ENCODE assay signal across 30 mouse cellular contexts in genomic region chr10:114403795-114404194, GRCm38 (mm10).
DNase-seq lines count a peak whose midpoint lies in the region; ATAC-seq and TF ChIP-seq lines count a peak whose summit lies in the region.
"Had no signal": no experiment of that assay in that cellular context is flagged by ENCODE, and none has a peak within 500 bp of the region (broad histone marks: within the 10 kb centered on the region; RNA-seq: fewer than 3 reads in every experiment).

No protein-coding gene starts in this region.

- H3K4me1 ChIP-seq in forebrain, embryonic 14.5 days (ENCODE audit: control insufficient read depth, insufficient read depth, low read length), result no peaks in the 10 kb centered on the region
- H3K4me1 ChIP-seq in forebrain, embryonic 15.5 days, result no peaks in the 10 kb centered on the region
- H3K4me1 ChIP-seq: embryonic facial prominence, embryonic 15.5 days; forebrain, embryonic 12.5 days; heart, embryonic 12.5 days; heart, embryonic 15.5 days had no signal

- no peak overlapping the region for H3K4me3 ChIP-seq in forebrain, embryonic 14.5 days (ENCODE audit: low read depth, low read length)
- no peak overlapping the region for H3K4me3 ChIP-seq in forebrain, embryonic 15.5 days
- H3K4me3 ChIP-seq in layer of hippocampus, adult 2 months, result no peak overlapping the region
- H3K4me3 ChIP-seq: embryonic facial prominence, embryonic 15.5 days; forebrain, embryonic 12.5 days; gastrocnemius, adult 2 months; heart, embryonic 12.5 days; heart, embryonic 15.5 days had no signal

- intact Hi-C loops in gastrocnemius, postnatal 14 days (cut with DNase I; ENCODE audit: low total_unique reads), result no loop called here

- no peak overlapping the region for H3K27ac ChIP-seq in forebrain, embryonic 14.5 days (ENCODE audit: low read depth, low read length)
- no peak overlapping the region for H3K27ac ChIP-seq in forebrain, embryonic 15.5 days (replicated peaks)
- H3K27ac ChIP-seq in layer of hippocampus, adult 2 months, result no peak overlapping the region
- H3K27ac ChIP-seq: embryonic facial prominence, embryonic 15.5 days; forebrain, embryonic 12.5 days; gastrocnemius, adult 2 months; heart, embryonic 15.5 days; hindbrain, embryonic 14.5 days; hindbrain, postnatal 0 days had no signal

- 62% methylated on average over 2 of the region's 2 CpGs for WGBS in forebrain, embryonic 14.5 days
- 69% methylated on average over 2 of the region's 2 CpGs for WGBS in forebrain, embryonic 15.5 days

- no peaks in the 10 kb centered on the region for H3K27me3 ChIP-seq in forebrain, embryonic 14.5 days (replicated peaks; ENCODE audit: control insufficient read depth, insufficient read depth, low read length)
- no peaks in the 10 kb centered on the region for H3K27me3 ChIP-seq in forebrain, embryonic 15.5 days
- H3K27me3 ChIP-seq: embryonic facial prominence, embryonic 15.5 days; forebrain, embryonic 12.5 days; heart, embryonic 12.5 days; heart, embryonic 15.5 days had no signal

- DNase-seq in forebrain, embryonic 14.5 days (ENCODE audit: low spot score), result peak; percentile 33
- DNase-seq in layer of hippocampus, adult 9-11 months, result peak; percentile 5
- DNase-seq in layer of hippocampus, adult 2 months (ENCODE audit: low spot score in 2 of 2), result no peak
- DNase-seq in Muller cell, postnatal 12 days (ENCODE audit: inconsistent ontology term), result peak; percentile 13
- peak; percentile 51 for DNase-seq in brain, adult 2 months (ENCODE audit: low read depth, low spot score)
- no peak for DNase-seq in gastrocnemius, postnatal 14 days
- DNase-seq in spleen, adult 12 weeks (ENCODE audit: low spot score), result no peak
- DNase-seq: adrenal gland, adult 8-10 months; adrenal gland, postnatal 36 days; cerebellum, adult 11-12 months; cerebellum, adult 8-10 months; cerebellum, postnatal 10 days; cerebellum, postnatal 36 days; embryo, embryonic 11 days; gastrocnemius, adult 2 months; gastrocnemius, postnatal 25 days; heart, adult 18-20 months; heart, postnatal 10 days; heart, postnatal 4 days had no signal

- TF ChIP-seq CTCF in layer of hippocampus, adult 2 months (conservative IDR thresholded peaks at IDR 0.05), result no peak

- H3K9me3 ChIP-seq in forebrain, embryonic 14.5 days (replicated peaks; ENCODE audit: control insufficient read depth, low read length), result no peaks in the 10 kb centered on the region
- H3K9me3 ChIP-seq in forebrain, embryonic 15.5 days, result no peaks in the 10 kb centered on the region
- H3K9me3 ChIP-seq: embryonic facial prominence, embryonic 15.5 days; forebrain, embryonic 12.5 days; heart, embryonic 12.5 days; heart, embryonic 15.5 days had no signal

- ATAC-seq in forebrain, embryonic 14.5 days, result no peak
- ATAC-seq in forebrain, embryonic 15.5 days (replicated peaks), result no peak
- ATAC-seq: activated CD4-positive, CD25-positive, alpha-beta regulatory T cell, adult 4 months; CD4-positive, CD25-positive, alpha-beta regulatory T cell, adult 4 months; hindbrain, postnatal 0 days; inflammation-experienced regulatory T-cells, adult 6 months; intestine, embryonic 16.5 days had no signal

- H3K9ac ChIP-seq in forebrain, embryonic 14.5 days (ENCODE audit: low read length), result no peak overlapping the region
- no peak overlapping the region for H3K9ac ChIP-seq in forebrain, embryonic 15.5 days (replicated peaks)
- H3K9ac ChIP-seq: embryonic facial prominence, embryonic 15.5 days; forebrain, embryonic 12.5 days; heart, embryonic 12.5 days; heart, embryonic 15.5 days; hindbrain, embryonic 14.5 days had no signal

- H3K36me3 ChIP-seq in forebrain, embryonic 14.5 days (ENCODE audit: control insufficient read depth, insufficient read depth, low read length), result no peaks in the 10 kb centered on the region
- H3K36me3 ChIP-seq in forebrain, embryonic 15.5 days, result no peaks in the 10 kb centered on the region
- H3K36me3 ChIP-seq: embryonic facial prominence, embryonic 15.5 days; forebrain, embryonic 12.5 days; heart, embryonic 12.5 days; heart, embryonic 15.5 days had no signal

- no peak overlapping the region for H3K4me2 ChIP-seq in forebrain, embryonic 14.5 days (ENCODE audit: low read length)
- H3K4me2 ChIP-seq in forebrain, embryonic 15.5 days (replicated peaks), result no peak overlapping the region
- H3K4me2 ChIP-seq: embryonic facial prominence, embryonic 15.5 days; forebrain, embryonic 12.5 days; heart, embryonic 12.5 days; heart, embryonic 15.5 days; hindbrain, embryonic 14.5 days had no signal

Comparison
In these comparisons a context has a peak if more than half of its experiments do, and no peak if none do; other contexts are left out.
1. DNase-seq: peak in forebrain, embryonic 14.5 days (single experiment), layer of hippocampus, adult 9-11 months (single experiment), Muller cell, postnatal 12 days (single experiment) and brain, adult 2 months (single experiment); none in layer of hippocampus, adult 2 months (0 of 2), gastrocnemius, postnatal 14 days (single experiment) and spleen, adult 12 weeks (single experiment).